Mouse (Mus musculus): ENCODE results near the gene Actrt2.

GRCm38 (mm10) chr4:154639591-154640442 is 27.9 kb downstream of the Actrt2 start:
- TF ChIP-seq POLR2A (IDR thresholded peaks at IDR 0.05; ENCODE audit: low read depth, low read length) (no peak), CTCF (IDR thresholded peaks at IDR 0.05; ENCODE audit: extremely low read depth, insufficient read length, insufficient replicate concordance, low read depth, low read length) (no peak)
